Mouse (Mus musculus) ovary, postnatal 10 days (tissue): ENCODE data around the gene Ccdc51.
"Not testable (repeated sequence)": the region's sequence is repeated elsewhere in the genome, so short reads cannot be mapped to it uniquely, and the experiment has no call there.

Experiments used
- DNase-seq: peaks from one replicate; pipeline ENCODE4 v3.0.0; 2022; ENCODE audit warnings: low spot score

Gene Ccdc51

GRCm38 (mm10) chr9:109125043-109125442 lies 42.8 kb downstream of the Ccdc51 start:
- no peak for DNase-seq

GRCm38 (mm10) chr9:109125481-109125880 lies 43.2 kb downstream of the Ccdc51 start:
- no peak for DNase-seq

GRCm38 (mm10) chr9:109127076-109127475 lies 44.8 kb downstream of the Ccdc51 start:
- DNase-seq, result no peak

GRCm38 (mm10) chr9:109128211-109128610 lies 45.9 kb downstream of the Ccdc51 start:
- no peak for DNase-seq

DNA sequence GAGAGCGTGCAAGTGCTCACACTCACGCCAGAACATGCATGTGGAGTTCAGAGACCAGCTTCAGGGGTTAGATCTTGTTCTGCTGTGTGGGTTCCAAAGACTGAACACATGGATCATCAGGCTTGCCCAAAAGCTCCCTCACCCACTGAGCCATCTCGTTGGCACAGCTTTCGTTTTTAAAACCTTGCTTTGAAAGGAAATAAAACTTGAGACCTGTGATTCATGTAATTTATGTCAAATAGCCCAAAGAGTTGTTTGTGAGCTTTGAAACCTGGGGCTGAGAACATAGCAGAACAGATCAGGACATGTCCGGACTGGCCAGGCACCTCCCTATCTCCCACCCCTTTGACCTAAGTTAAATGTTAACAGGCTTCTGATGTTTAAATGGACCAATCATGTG lies 47.8 kb downstream of the Ccdc51 start:
- DNase-seq, result no peak

DNA sequence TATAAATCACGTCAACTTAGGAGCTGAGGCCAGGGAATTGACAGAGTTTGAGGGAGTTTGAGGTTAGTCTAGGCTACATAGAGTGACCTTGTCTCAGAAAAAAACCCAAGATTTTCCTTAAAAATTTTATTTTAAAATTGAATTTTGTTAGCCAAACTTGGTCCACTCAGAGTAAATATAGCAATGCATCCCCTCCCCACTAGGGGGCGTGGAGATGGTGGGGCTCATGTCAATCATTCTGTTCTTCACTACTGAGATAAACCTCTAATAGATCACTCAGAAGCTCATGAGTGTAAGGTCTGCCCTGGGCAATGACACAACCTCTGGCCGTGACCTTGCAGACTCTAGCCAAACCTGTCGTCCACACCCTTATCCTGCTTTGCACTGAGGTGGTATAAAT lies 58.1 kb downstream of the Ccdc51 start:
- DNase-seq, result not testable (repeated sequence)
